Mouse (Mus musculus): Measurements from ENCODE around the gene Tmem109. TPM values are rescaled to one million over a fixed set of nuclear protein-coding genes. Genes with fewer than 3 reads are reported as not detected.

The Tmem109 gene
- total and polyA plus RNA-seq, 3 experiments = 17.9 to 51.5 (median 32.9) TPM

- dilution Hi-C loops (cut with MboI; ENCODE audit: extremely low pct_ligation_motif_present, extremely low pct_unique_long_range_greater_than_20kb, low sequenced_read_pairs) = no loop called here
- no peak overlapping the region for H3K4me2 ChIP-seq (ENCODE audit: insufficient read depth, low read depth, poor library complexity, severe bottlenecking)
Observed at GRCm38 (mm10) chr19:10871328-10871961, 10.4 kb downstream of the Tmem109 start.

GRCm38 (mm10) chr19:10870676-10871075, 11.1 kb downstream of the Tmem109 start:
- TF ChIP-seq CTCF (conservative IDR thresholded peaks at IDR 0.05 in 1 of 2, IDR thresholded peaks at IDR 0.05 in 1 of 2; ENCODE audit: low read depth in 2 of 2, low read length in 2 of 2) (no peak), UBTF (IDR thresholded peaks at IDR 0.05; ENCODE audit: low read depth, low read length) (no peak), MYC (IDR thresholded peaks at IDR 0.05; ENCODE audit: low read depth, low read length) (no peak), RCOR1 (conservative IDR thresholded peaks at IDR 0.05; ENCODE audit: low read depth, low read length) (no peak), MXI1 (IDR thresholded peaks at IDR 0.05; ENCODE audit: low read depth, low read length) (no peak), EP300 (IDR thresholded peaks at IDR 0.05; ENCODE audit: low read length) (no peak), SMC3 (IDR thresholded peaks at IDR 0.05; ENCODE audit: low read depth, low read length) (no peak), POLR2AphosphoS2 (IDR thresholded peaks at IDR 0.05; ENCODE audit: low read depth, low read length) (no peak), ZKSCAN1 (IDR thresholded peaks at IDR 0.05; ENCODE audit: borderline replicate concordance, low read depth, low read length) (no peak), PAX5 (IDR thresholded peaks at IDR 0.05; ENCODE audit: low read length) (no peak), MAX (IDR thresholded peaks at IDR 0.05; ENCODE audit: low read length) (no peak), MEF2A (IDR thresholded peaks at IDR 0.05; ENCODE audit: borderline replicate concordance, low read depth, low read length) (no peak), CHD1 (IDR thresholded peaks at IDR 0.05; ENCODE audit: low read depth, low read length) (no peak)
- in situ Hi-C loops (cut with MboI; ENCODE audit: low pct_ligation_motif_present, low pct_unique_long_range_greater_than_20kb, low sequenced_read_pairs) (no loop called here), dilution Hi-C loops (cut with MboI; ENCODE audit: extremely low pct_ligation_motif_present, extremely low pct_unique_long_range_greater_than_20kb, low sequenced_read_pairs) (no loop called here)
- peaks cover 37 to 61% of the 10 kb centered on the region in 2 experiments for H3K36me3 ChIP-seq (replicated peaks in 1 of 2; ENCODE audit: control insufficient read depth in 1 of 2, insufficient read depth in 1 of 2, low read length in 1 of 2)
- H3K27ac ChIP-seq (ENCODE audit: insufficient read depth, low read depth) = no peak overlapping the region
- H3K9ac ChIP-seq (ENCODE audit: insufficient read depth, low read depth) = no peak overlapping the region
- H3K27me3 ChIP-seq (replicated peaks) = no peaks in the 10 kb centered on the region
- no peak overlapping the region for H3K4me3 ChIP-seq (replicated peaks in 1 of 3; ENCODE audit: low read depth in 2 of 3, low read length in 2 of 3, poor library complexity in 1 of 3)
- H3K79me2 ChIP-seq (replicated peaks; ENCODE audit: control insufficient read depth, extremely low read depth, insufficient read depth, poor library complexity, severe bottlenecking) = no peaks in the 10 kb centered on the region; the same call in 1 of the 2 replicates
- H3K4me2 ChIP-seq (ENCODE audit: insufficient read depth, low read depth, poor library complexity, severe bottlenecking) = no peak overlapping the region
- DNase-seq (ENCODE audit: extremely low read depth) = no peak
- H3K4me1 ChIP-seq (ENCODE audit: control insufficient read depth in 1 of 2, insufficient read depth in 2 of 2) = no peaks in the 10 kb centered on the region
- no peaks in the 10 kb centered on the region for H3K9me3 ChIP-seq (replicated peaks; ENCODE audit: low read length)

More at GRCm38 (mm10) chr19:10871328-10871961, 10.4 kb downstream of the Tmem109 start:
- TF ChIP-seq ELF1 (IDR thresholded peaks at IDR 0.05; ENCODE audit: low read depth, low read length) = no peak
- TF ChIP-seq MYC (IDR thresholded peaks at IDR 0.05; ENCODE audit: low read depth, low read length) = no peak
- TF ChIP-seq E2F4 (IDR thresholded peaks at IDR 0.05; ENCODE audit: insufficient replicate concordance, low read depth, low read length) = no peak
- no peak for TF ChIP-seq MAZ (IDR thresholded peaks at IDR 0.05; ENCODE audit: low read depth, low read length)
- H3K27me3 ChIP-seq (replicated peaks) = no peaks in the 10 kb centered on the region
- H3K4me1 ChIP-seq (ENCODE audit: control insufficient read depth in 1 of 2, insufficient read depth in 2 of 2) = no peaks in the 10 kb centered on the region; a peak in 1 of 4 replicates
- peaks cover 2% of the 10 kb centered on the region; the same call in 1 of the 2 replicates for H3K79me2 ChIP-seq (replicated peaks; ENCODE audit: control insufficient read depth, extremely low read depth, insufficient read depth, poor library complexity, severe bottlenecking)
- in situ Hi-C loops (cut with MboI; ENCODE audit: low pct_ligation_motif_present, low pct_unique_long_range_greater_than_20kb, low sequenced_read_pairs) = no loop called here
- peaks cover 37 to 64% of the 10 kb centered on the region in 2 experiments for H3K36me3 ChIP-seq (replicated peaks in 1 of 2; ENCODE audit: control insufficient read depth in 1 of 2, insufficient read depth in 1 of 2, low read length in 1 of 2)
- no peak for DNase-seq (ENCODE audit: extremely low read depth)
- H3K27ac ChIP-seq (ENCODE audit: insufficient read depth, low read depth) = no peak overlapping the region
- no peak overlapping the region for H3K4me3 ChIP-seq (replicated peaks in 1 of 3; ENCODE audit: low read depth in 2 of 3, low read length in 2 of 3, poor library complexity in 1 of 3)
- H3K9me3 ChIP-seq (replicated peaks; ENCODE audit: low read length) = no peaks in the 10 kb centered on the region
- no peak overlapping the region for H3K9ac ChIP-seq (ENCODE audit: insufficient read depth, low read depth)
